Mouse (Mus musculus) cortical plate, adult 2 months (tissue): ENCODE measurements around the gene Ano10. TPM values are rescaled to one million over a fixed set of nuclear protein-coding genes. Genes with fewer than 3 reads are reported as not detected.
A peak's percentile ranks its signal among the peaks of the same experiment; 100 is the strongest.

Experiments used
- H3K27ac ChIP-seq: fragments of 200-500 bp; 2 replicates; pipeline ENCODE4 v1.5.1; 2012; ENCODE audit warnings: low read length, control low read depth, inconsistent platforms; ENCODE audit not compliant: insufficient read depth
- H3K4me1 ChIP-seq: fragments of 200-500 bp; 2 replicates; pipeline ENCODE4 v1.6.1; 2011; ENCODE audit warnings: low read length; ENCODE audit not compliant: control insufficient read depth, insufficient read depth
- H3K4me3 ChIP-seq: fragments of 200-500 bp; 2 replicates; pipeline ENCODE4 v1.5.1; 2011; ENCODE audit warnings: mild to moderate bottlenecking, low read length, control low read depth; ENCODE audit not compliant: insufficient read depth
- CTCF ChIP-seq: fragments of 200-500 bp; IDR thresholded peaks from 2 replicates; pipeline ENCODE4 v1.5.1; 2011; ENCODE audit warnings: mild to moderate bottlenecking, control low read depth, low read length; ENCODE audit not compliant: insufficient read depth; ENCODE audit errors: extremely low read depth
- POLR2A ChIP-seq: fragments of 200-500 bp; IDR thresholded peaks from 2 replicates; pipeline ENCODE4 v1.6.1; 2011; ENCODE audit warnings: mild to moderate bottlenecking, low read length, control low read depth; ENCODE audit not compliant: insufficient read depth; ENCODE audit errors: extremely low read depth
- polyA plus RNA-seq: library from polyadenylated mRNA; depleted of rRNA; stranded (reverse); fragments of >200 nt; gene quantifications from 2 replicates; pipeline ENCODE4 v1.2.3, GENCODE M21; 2012

Ano10 gene
- polyA plus RNA-seq, 1 experiment: 33.2 TPM

GRCm38 (mm10) chr9:122193823-122194222 is 100.4 kb downstream of the Ano10 start:
- Histone ChIP-seq H3K27ac (no peak overlapping the region), H3K4me3 (no peak overlapping the region), H3K4me1 (no peaks in the 10 kb centered on the region)
- no peak for TF ChIP-seq POLR2A
- TF ChIP-seq CTCF: no peak

- H3K4me3 ChIP-seq: no peak overlapping the region
- no peak overlapping the region for H3K27ac ChIP-seq
- TF ChIP-seq POLR2A (no peak), CTCF (no peak)
- H3K4me1 ChIP-seq: no peaks in the 10 kb centered on the region
Observed at GRCm38 (mm10) chr9:122193361-122193760, 100.9 kb downstream of the Ano10 start.

- no peak overlapping the region for H3K4me3 ChIP-seq
- no peak overlapping the region for H3K27ac ChIP-seq
- TF ChIP-seq POLR2A: no peak
- no peak for TF ChIP-seq CTCF
- peaks cover 5% of the 10 kb centered on the region for H3K4me1 ChIP-seq
Observed at GRCm38 (mm10) chr9:122188724-122189123, 105.5 kb downstream of the Ano10 start.

- peaks cover 5% of the 10 kb centered on the region for H3K4me1 ChIP-seq
- no peak overlapping the region for H3K27ac ChIP-seq
- TF ChIP-seq POLR2A (no peak), CTCF (no peak)
- H3K4me3 ChIP-seq: no peak overlapping the region
Observed at GRCm38 (mm10) chr9:122187451-122187921, 106.7 kb downstream of the Ano10 start.

DNA sequence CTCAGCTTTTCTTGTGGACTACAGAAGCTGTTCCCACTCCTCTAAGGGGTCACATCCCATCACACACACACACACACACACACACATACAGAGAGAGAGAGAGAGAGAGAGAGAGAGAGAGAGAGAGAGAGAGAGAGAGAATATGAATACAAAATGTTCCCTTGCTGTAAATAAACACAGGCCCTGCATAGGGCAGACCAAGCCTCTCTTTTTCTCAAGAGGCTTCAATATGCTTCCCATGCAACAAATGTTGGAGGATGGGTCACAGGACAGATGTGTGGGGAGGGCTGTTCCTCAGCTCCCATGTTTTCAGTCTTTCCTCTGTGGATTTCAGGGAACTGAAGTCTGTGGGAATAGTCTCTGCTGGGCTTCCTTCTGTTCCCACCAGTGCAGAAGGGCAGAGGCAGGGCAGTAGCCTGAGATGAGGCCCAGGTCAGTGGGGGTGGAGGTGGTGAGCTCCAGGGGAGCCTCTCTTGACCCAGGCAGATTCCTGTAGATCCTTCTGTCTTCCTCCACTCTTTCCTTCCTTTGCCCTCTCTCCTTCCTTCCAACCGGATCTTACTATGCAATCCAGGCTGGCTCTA is 107.5 kb downstream of the Ano10 start:
- Histone ChIP-seq H3K4me1 (peaks cover 5% of the 10 kb centered on the region), H3K4me3 (no peak overlapping the region), H3K27ac (no peak overlapping the region)
- TF ChIP-seq CTCF: no peak
- no peak for TF ChIP-seq POLR2A

GRCm38 (mm10) chr9:122185953-122186352 is 108.3 kb downstream of the Ano10 start:
- Histone ChIP-seq H3K27ac (no peak overlapping the region; the same call in 1 of the 2 replicates), H3K4me3 (no peak overlapping the region), H3K4me1 (peaks cover 5% of the 10 kb centered on the region)
- no peak for TF ChIP-seq CTCF
- no peak for TF ChIP-seq POLR2A

- no peak overlapping the region for H3K4me3 ChIP-seq
- peak; percentile 85 for TF ChIP-seq CTCF
- no peak for TF ChIP-seq POLR2A
- no peak overlapping the region for H3K27ac ChIP-seq
- H3K4me1 ChIP-seq: peaks cover 5% of the 10 kb centered on the region
Observed at GRCm38 (mm10) chr9:122185061-122185460, 109.2 kb downstream of the Ano10 start.

- no peak for TF ChIP-seq POLR2A
- TF ChIP-seq CTCF: no peak
- Histone ChIP-seq H3K27ac (no peak overlapping the region), H3K4me1 (peaks cover 5% of the 10 kb centered on the region), H3K4me3 (no peak overlapping the region)
Observed at GRCm38 (mm10) chr9:122184329-122184728, 109.9 kb downstream of the Ano10 start.

GRCm38 (mm10) chr9:122183074-122183473 is 111.1 kb downstream of the Ano10 start:
- Histone ChIP-seq H3K4me3 (no peak overlapping the region), H3K4me1 (peaks cover 5% of the 10 kb centered on the region), H3K27ac (no peak overlapping the region)
- TF ChIP-seq POLR2A: no peak
- no peak for TF ChIP-seq CTCF

- Histone ChIP-seq H3K27ac (no peak overlapping the region), H3K4me1 (no peaks in the 10 kb centered on the region), H3K4me3 (no peak overlapping the region)
- TF ChIP-seq CTCF (no peak), POLR2A (no peak)
Observed at GRCm38 (mm10) chr9:122180105-122180504, 114.1 kb downstream of the Ano10 start.
